Mouse (Mus musculus) kidney, embryonic 16.5 days (tissue): ENCODE measurements at regions not wholly inside any gene's neighbourhood (a gene's known extent, or its start where the extent isn't known, plus 50 kb on each side); places are given as distances from the start of the nearest gene placed in this dataset.

ENCODE experiments used
- ATAC-seq: fragments of 200-750 bp; cut with Nextera tagmentation; 2 replicates; pipeline ENCODE4 v1.8.0; 2017; ENCODE audit warnings: moderate TSS enrichment; ENCODE audit not compliant: low FRiP score, low TSS enrichment
- H3K27ac ChIP-seq: fragments of 300-500 bp; sonication (generic); 2 replicates; pipeline ENCODE4 v1.5.1; 2014; ENCODE audit warnings: low read length
- H3K27me3 ChIP-seq: fragments of 300-500 bp; sonication (generic); 2 replicates; pipeline ENCODE4 v1.6.1; 2014; ENCODE audit warnings: low read length, control low read depth, mixed read lengths; ENCODE audit not compliant: insufficient read depth
- H3K36me3 ChIP-seq: fragments of 300-500 bp; sonication (generic); 2 replicates; pipeline ENCODE4 v1.6.1; 2014; ENCODE audit warnings: low read length, control low read depth, mixed read lengths; ENCODE audit not compliant: insufficient read depth
- H3K4me1 ChIP-seq: fragments of 300-500 bp; sonication (generic); 2 replicates; pipeline ENCODE4 v1.6.1; 2014; ENCODE audit warnings: low read length, control low read depth, mixed read lengths; ENCODE audit not compliant: insufficient read depth
- H3K4me2 ChIP-seq: fragments of 300-500 bp; sonication (generic); replicated peaks from 2 replicates; pipeline ENCODE4 v1.6.1; 2014; ENCODE audit warnings: low read depth, low read length
- H3K4me3 ChIP-seq: fragments of 300-500 bp; sonication (generic); 2 replicates; pipeline ENCODE4 v1.5.1; 2014; ENCODE audit warnings: mild to moderate bottlenecking, low read length
- H3K9ac ChIP-seq: fragments of 300-500 bp; sonication (generic); replicated peaks from 2 replicates; pipeline ENCODE4 v1.6.1; 2014; ENCODE audit warnings: low read length
- H3K9me3 ChIP-seq: fragments of 300-500 bp; sonication (generic); 2 replicates; pipeline ENCODE4 v1.6.1; 2016; ENCODE audit warnings: low read length, control low read depth
- WGBS: fragments of 180-500 bp; shearing (Covaris S2); extraction: QIAGEN DNeasy Blood & Tissue Kit; methylation state at CpG from one replicate; pipeline ENCODE4 v1.1.7; 2014; 5-methylcytosine and 5-hydroxymethylcytosine counted together

DNA sequence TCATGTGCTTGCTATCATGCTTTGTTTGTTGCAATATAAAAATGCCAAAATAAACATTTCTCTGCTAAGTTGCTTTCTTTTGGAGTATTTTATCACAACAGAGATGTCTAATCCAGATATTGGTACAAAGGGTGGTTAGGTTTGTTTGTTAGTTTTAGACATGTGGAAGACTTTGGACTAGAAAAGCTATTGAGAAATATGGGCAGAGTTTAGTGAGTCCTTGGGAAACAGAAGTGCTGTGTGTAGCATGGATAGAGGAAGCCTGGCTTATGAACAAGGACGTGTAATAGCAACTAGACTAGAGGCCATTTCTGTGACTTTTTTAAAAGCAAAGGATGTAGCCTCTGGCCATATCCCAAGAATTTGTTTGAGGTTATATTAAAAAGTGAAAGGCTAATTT, 416.4 kb downstream of the Zfp619 start:
- ATAC-seq: no peak
- H3K9me3 ChIP-seq: no peaks in the 10 kb centered on the region
- no peak overlapping the region for H3K4me3 ChIP-seq
- WGBS: 64% methylated on average over 1 of the region's 1 CpGs
- no peaks in the 10 kb centered on the region for H3K27me3 ChIP-seq
- no peaks in the 10 kb centered on the region for H3K4me1 ChIP-seq
- no peak overlapping the region for H3K27ac ChIP-seq
- H3K9ac ChIP-seq: no peak overlapping the region
- no peak overlapping the region for H3K4me2 ChIP-seq
- no peaks in the 10 kb centered on the region for H3K36me3 ChIP-seq

DNA sequence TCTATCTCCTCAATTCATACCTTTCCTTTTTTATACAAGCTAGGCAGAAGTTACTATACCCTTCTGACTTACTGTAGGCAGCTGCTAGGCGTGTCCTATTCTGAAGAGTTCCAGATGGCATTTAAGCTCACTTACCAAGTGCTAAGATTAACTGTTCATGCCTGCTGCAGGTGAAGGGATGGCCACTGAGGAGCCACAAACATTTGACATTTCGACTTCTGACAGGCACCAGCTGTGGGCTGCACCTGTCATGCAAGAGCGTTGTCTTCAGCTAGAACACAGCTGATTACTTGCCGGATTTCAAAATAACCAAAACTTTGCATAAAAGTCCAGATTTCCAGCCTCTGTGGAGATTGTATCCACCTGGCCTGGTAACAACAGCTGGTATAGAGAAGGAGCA, 419.7 kb downstream of the Zfp619 start:
- no peak for ATAC-seq
- Histone ChIP-seq H3K27me3 (no peaks in the 10 kb centered on the region), H3K4me1 (no peaks in the 10 kb centered on the region), H3K9ac (no peak overlapping the region), H3K4me3 (no peak overlapping the region), H3K36me3 (no peaks in the 10 kb centered on the region), H3K27ac (no peak overlapping the region), H3K9me3 (no peaks in the 10 kb centered on the region), H3K4me2 (no peak overlapping the region)
- 42% methylated on average over 4 of the region's 4 CpGs for WGBS

DNA sequence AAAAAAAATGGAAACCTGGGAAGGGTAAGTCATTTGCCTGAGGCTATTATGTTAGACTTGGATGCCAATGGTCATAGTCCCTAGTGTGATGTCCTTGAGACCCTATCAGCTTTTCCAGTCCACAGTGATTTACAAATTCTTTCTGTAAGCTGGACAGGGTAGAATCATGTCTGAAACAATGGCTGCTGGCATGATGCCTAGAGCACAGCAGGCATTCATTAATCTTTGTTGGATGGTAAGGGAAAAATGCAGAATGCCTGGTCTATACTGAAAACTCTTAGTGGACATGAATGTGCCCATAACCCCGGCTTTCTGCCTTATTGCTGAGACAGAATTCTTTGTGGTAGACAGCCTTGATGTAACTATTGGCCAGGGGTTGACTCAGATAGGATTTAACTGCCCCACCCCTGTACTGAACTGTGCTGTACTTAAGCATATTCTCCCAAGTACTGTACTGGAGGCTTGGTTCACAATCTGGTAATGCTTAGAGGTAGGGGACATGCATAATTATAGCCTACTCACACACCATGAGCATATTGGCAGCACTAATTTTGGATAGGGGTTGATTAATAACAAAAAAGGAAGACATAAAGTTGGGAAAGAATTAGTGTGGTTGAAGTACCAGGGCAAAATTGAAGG, 424.8 kb downstream of the Zfp619 start:
- Histone ChIP-seq H3K36me3 (no peaks in the 10 kb centered on the region), H3K9ac (no peak overlapping the region), H3K9me3 (no peaks in the 10 kb centered on the region), H3K4me3 (no peak overlapping the region), H3K27me3 (no peaks in the 10 kb centered on the region), H3K27ac (no peak overlapping the region), H3K4me1 (no peaks in the 10 kb centered on the region), H3K4me2 (no peak overlapping the region)
- ATAC-seq: no peak
- WGBS: 58% methylated on average over 1 of the region's 1 CpGs

DNA sequence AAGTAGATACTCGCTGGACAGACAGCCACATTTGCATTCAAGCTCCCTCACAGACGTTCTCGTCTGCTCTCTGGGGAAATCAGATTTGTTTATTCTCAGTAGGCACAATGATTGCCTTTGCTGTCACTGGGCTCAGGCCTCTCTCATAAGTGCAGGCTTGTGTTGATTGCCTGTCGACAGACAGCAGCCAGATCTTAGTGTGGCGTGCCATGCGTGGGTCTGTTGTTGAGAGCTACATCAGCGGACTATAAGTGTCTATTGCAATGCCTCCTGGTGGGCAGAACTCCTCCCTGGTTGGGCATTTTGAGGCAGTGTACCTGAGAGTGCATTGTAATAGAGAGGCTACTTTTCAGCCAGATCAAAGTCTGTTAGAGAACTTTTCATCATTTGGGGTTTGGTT, 436.5 kb downstream of the Zfp619 start:
- Histone ChIP-seq H3K27me3 (no peaks in the 10 kb centered on the region), H3K9me3 (no peaks in the 10 kb centered on the region), H3K4me2 (no peak overlapping the region), H3K9ac (no peak overlapping the region), H3K4me1 (no peaks in the 10 kb centered on the region), H3K36me3 (no peaks in the 10 kb centered on the region), H3K27ac (no peak overlapping the region), H3K4me3 (no peak overlapping the region)
- no peak for ATAC-seq
- WGBS: 61% methylated on average over 7 of the region's 7 CpGs

DNA sequence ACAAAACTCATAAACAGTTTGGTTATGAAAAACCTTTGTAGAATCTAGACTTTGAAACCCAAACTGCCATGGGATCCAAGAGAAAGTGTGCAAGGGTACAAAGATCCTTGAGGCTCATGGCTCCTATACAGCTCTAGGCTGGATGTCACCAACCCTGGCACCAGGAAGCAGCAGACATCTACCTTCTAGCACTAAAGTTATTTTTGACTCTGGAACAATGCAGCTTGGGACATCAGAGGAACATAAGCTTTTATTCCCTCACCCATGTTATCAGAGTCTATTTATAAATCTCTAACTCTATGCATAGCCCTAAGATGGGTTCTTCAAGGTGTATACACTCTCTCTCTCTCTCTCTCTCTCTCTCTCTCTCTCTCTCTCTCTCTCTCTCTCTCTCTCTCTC, 437.4 kb downstream of the Zfp619 start:
- Histone ChIP-seq H3K9ac (no peak overlapping the region), H3K36me3 (no peaks in the 10 kb centered on the region), H3K4me3 (no peak overlapping the region), H3K4me2 (no peak overlapping the region), H3K27me3 (no peaks in the 10 kb centered on the region), H3K27ac (no peak overlapping the region), H3K9me3 (no peaks in the 10 kb centered on the region), H3K4me1 (no peaks in the 10 kb centered on the region)
- no peak for ATAC-seq

DNA sequence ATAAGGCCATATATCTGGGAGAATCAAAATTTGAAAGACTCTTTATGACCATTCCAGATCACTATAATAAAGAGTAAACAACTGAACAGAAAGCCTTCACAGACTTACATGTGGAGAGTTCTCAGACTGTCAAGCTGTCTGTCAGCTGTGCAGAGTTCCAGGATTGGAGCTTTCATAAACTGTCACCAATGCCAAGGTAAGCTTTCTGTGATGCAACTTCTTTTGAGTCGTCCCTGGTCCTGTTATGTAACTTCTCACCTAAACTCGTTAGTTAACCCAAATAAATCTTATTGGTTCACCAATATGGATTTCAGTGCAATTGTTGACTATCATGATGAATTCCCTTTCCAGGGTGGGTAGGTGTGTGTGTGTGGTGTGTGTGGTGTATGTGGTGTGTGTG, 460.6 kb downstream of the Zfp619 start:
- H3K4me2 ChIP-seq: no peak overlapping the region
- no peaks in the 10 kb centered on the region for H3K9me3 ChIP-seq
- 79% methylated on average over 2 of the region's 2 CpGs for WGBS
- H3K27ac ChIP-seq: no peak overlapping the region
- H3K9ac ChIP-seq: no peak overlapping the region
- no peak for ATAC-seq
- no peak overlapping the region for H3K4me3 ChIP-seq
- no peaks in the 10 kb centered on the region for H3K36me3 ChIP-seq
- H3K27me3 ChIP-seq: no peaks in the 10 kb centered on the region
- H3K4me1 ChIP-seq: no peaks in the 10 kb centered on the region

DNA sequence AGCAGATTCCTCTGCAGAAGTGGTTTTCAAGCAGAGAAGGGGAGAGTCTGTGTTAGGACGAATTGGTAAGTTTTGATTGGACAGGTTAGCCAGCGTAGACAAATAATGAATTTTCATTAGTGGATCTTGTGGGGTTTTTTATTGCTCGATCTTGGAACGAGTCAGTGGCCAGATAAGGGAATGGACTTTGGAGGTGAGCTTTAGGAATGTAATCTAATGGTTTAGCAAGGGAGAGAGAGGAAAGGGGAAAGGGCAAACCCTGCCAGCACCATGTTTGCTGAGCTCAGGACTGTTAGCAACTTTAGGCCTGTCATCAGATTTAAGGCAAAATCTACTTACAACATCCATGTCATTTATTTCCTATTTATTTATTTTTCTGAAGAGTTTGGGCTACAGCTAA, 464.1 kb downstream of the Zfp619 start:
- H3K9me3 ChIP-seq: no peaks in the 10 kb centered on the region
- ATAC-seq: no peak
- H3K4me2 ChIP-seq: no peak overlapping the region
- no peak overlapping the region for H3K9ac ChIP-seq
- 72% methylated on average over 4 of the region's 4 CpGs for WGBS
- H3K27ac ChIP-seq: no peak overlapping the region
- no peak overlapping the region for H3K4me3 ChIP-seq
- no peaks in the 10 kb centered on the region for H3K4me1 ChIP-seq
- H3K27me3 ChIP-seq: no peaks in the 10 kb centered on the region
- H3K36me3 ChIP-seq: no peaks in the 10 kb centered on the region
